Mouse (Mus musculus): ENCODE measurements around the gene Cd84. TPM values are rescaled to one million over a fixed set of nuclear protein-coding genes. Genes with fewer than 3 reads are reported as not detected.

Cd84 gene
- polyA plus RNA-seq, 1 experiment from 2014 or later: 0.66 TPM

DNA sequence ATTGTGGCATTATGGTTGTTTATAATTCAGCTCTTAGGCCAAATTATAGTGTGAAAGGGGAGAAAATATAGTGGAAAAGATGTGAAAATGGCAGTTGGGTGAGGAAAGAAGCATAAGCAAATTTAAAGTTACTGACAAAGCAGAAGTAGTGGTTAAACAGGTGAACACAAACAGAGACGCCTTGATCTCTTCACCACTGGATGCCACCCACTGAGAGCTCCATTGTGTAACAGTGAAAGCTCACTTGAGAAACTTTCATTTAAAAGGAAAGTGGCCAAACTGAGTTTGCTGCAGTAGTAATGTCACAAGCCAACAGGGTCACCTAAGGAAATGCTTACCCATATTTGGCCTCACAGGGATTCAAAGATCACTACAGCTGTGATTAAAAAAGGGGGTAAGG, 18.2 kb upstream of the Cd84 start:
- Histone ChIP-seq H3K36me3 (replicated peaks; ENCODE audit: control insufficient read depth, insufficient read depth, low read depth, low read length) (no peaks in the 10 kb centered on the region), H3K4me3 (ENCODE audit: low read depth, low read length) (no peak overlapping the region), H3K9me3 (replicated peaks; ENCODE audit: control insufficient read depth, low read length) (no peaks in the 10 kb centered on the region), H3K9ac (replicated peaks; ENCODE audit: low read length) (no peak overlapping the region), H3K4me2 (ENCODE audit: low read depth, low read length) (no peak overlapping the region), H3K27me3 (ENCODE audit: control insufficient read depth, insufficient read depth, low read length) (no peaks in the 10 kb centered on the region), H3K27ac (replicated peaks; ENCODE audit: low read depth, low read length) (no peak overlapping the region), H3K4me1 (ENCODE audit: control insufficient read depth, insufficient read depth, low read length) (no peaks in the 10 kb centered on the region)
- WGBS: 45% methylated on average over 1 of the region's 1 CpGs
- ATAC-seq (replicated peaks; ENCODE audit: insufficient number of reproducible peaks, low FRiP score, low TSS enrichment, low read depth) (no peak), DNase-seq (ENCODE audit: low spot score) (no peak)

DNA sequence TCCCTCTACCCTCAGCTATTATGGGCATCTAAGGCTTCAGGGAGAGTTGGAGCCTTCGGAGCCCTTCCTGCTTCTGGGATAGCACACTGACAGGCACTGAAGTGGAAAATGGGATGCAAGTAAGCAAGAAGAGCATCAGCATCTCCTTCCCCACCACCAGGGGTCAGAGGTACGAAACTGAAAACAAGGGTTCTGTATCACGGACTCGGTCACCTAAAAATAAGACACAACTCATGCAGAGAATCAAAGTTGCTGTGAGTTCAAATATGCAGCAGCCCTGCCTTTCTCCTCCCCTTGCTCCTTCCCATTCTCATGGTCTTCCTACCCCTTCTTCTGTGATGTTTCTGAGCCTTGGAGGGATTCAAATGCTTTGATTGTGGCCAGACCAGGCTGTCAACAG, 14.0 kb upstream of the Cd84 start:
- DNase-seq (ENCODE audit: low spot score) (peak; percentile 5), ATAC-seq (replicated peaks; ENCODE audit: insufficient number of reproducible peaks, low FRiP score, low TSS enrichment, low read depth) (no peak)
- Histone ChIP-seq H3K9ac (replicated peaks; ENCODE audit: low read length) (no peak overlapping the region), H3K9me3 (replicated peaks; ENCODE audit: control insufficient read depth, low read length) (no peaks in the 10 kb centered on the region), H3K27ac (replicated peaks; ENCODE audit: low read depth, low read length) (no peak overlapping the region), H3K4me3 (ENCODE audit: low read depth, low read length) (no peak overlapping the region), H3K27me3 (ENCODE audit: control insufficient read depth, insufficient read depth, low read length) (no peaks in the 10 kb centered on the region), H3K4me2 (ENCODE audit: low read depth, low read length) (no peak overlapping the region), H3K36me3 (replicated peaks; ENCODE audit: control insufficient read depth, insufficient read depth, low read depth, low read length) (no peaks in the 10 kb centered on the region), H3K4me1 (ENCODE audit: control insufficient read depth, insufficient read depth, low read length) (no peaks in the 10 kb centered on the region)
- 40% methylated on average over 4 of the region's 4 CpGs for WGBS

DNA sequence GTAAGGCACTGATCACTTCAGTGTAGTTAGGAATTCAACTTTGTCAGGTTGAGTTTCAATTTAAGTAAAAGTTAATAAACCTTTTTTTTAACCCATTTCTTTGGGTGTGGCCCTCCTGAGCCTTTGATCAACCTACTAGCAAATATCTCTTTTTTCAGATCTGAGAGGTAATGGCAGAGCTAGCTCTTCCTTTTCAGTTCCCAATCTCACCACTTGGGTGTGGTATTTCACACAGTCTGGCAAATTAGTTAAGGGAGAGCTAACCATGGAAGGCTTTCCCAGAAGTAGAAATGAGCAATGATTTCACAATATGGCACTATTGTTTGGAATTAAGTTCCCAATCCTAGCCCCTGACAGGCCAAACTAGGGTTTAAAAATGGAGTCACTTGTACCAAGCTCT, 13.3 kb upstream of the Cd84 start:
- no peak for ATAC-seq (replicated peaks; ENCODE audit: insufficient number of reproducible peaks, low FRiP score, low TSS enrichment, low read depth)
- Histone ChIP-seq H3K27ac (replicated peaks; ENCODE audit: low read depth, low read length) (no peak overlapping the region), H3K27me3 (ENCODE audit: control insufficient read depth, insufficient read depth, low read length) (no peaks in the 10 kb centered on the region), H3K4me1 (ENCODE audit: control insufficient read depth, insufficient read depth, low read length) (no peaks in the 10 kb centered on the region), H3K4me3 (ENCODE audit: low read depth, low read length) (no peak overlapping the region), H3K9ac (replicated peaks; ENCODE audit: low read length) (no peak overlapping the region), H3K4me2 (ENCODE audit: low read depth, low read length) (no peak overlapping the region), H3K36me3 (replicated peaks; ENCODE audit: control insufficient read depth, insufficient read depth, low read depth, low read length) (no peaks in the 10 kb centered on the region), H3K9me3 (replicated peaks; ENCODE audit: control insufficient read depth, low read length) (no peaks in the 10 kb centered on the region)
- peak; percentile 36 for DNase-seq (ENCODE audit: low spot score)

DNA sequence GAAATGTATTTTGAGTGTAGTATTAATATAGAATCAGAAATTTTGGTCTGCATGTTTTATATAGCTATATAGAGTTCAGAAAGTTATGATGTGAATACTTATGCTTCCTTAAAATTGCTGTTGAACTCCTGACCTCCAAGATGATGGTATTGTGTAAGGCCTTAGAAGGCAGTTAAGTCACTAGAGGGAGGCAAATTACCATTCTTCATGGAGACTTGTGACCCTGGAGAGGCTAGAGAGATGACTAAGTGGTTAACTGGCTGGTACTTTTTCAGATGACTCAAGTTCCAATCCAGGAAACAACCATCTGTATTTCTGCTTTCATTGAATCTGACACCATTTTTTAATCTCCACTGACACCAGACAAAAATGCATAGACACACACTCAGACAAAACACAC, 11.8 kb upstream of the Cd84 start:
- Histone ChIP-seq H3K4me1 (ENCODE audit: control insufficient read depth, insufficient read depth, low read length) (no peaks in the 10 kb centered on the region), H3K9ac (replicated peaks; ENCODE audit: low read length) (no peak overlapping the region), H3K27ac (replicated peaks; ENCODE audit: low read depth, low read length) (no peak overlapping the region), H3K27me3 (ENCODE audit: control insufficient read depth, insufficient read depth, low read length) (no peaks in the 10 kb centered on the region), H3K4me3 (ENCODE audit: low read depth, low read length) (no peak overlapping the region), H3K36me3 (replicated peaks; ENCODE audit: control insufficient read depth, insufficient read depth, low read depth, low read length) (no peaks in the 10 kb centered on the region), H3K4me2 (ENCODE audit: low read depth, low read length) (no peak overlapping the region), H3K9me3 (replicated peaks; ENCODE audit: control insufficient read depth, low read length) (no peaks in the 10 kb centered on the region)
- ATAC-seq (replicated peaks; ENCODE audit: insufficient number of reproducible peaks, low FRiP score, low TSS enrichment, low read depth) (no peak), DNase-seq (ENCODE audit: low spot score) (no peak)

DNA sequence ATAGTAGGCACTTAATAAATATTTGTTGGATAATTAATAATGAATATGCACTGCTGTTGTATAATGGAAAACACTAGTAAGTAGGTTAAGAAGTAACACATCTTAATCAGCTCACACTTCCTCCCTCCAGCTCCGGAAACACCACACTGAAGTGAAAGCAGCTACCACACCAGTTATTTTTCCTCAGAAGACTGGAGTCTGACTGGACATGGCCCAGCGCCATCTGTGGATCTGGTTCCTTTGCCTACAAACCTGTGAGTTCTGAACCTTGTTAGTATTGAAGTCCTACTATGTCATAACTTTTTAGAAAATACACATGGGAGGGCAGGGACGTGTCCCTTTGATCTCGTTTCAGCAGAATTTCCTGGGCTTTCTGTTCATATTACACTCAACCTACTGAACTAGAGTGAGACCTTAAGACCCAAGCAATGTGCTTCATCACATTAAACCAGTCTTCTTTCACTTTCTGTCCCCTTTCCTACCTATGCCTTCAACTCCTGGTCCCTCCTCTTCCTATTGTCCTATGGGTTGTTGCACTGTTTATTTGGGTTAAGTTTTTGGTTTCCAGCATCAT, 1.0 kb downstream of the Cd84 start:
- Histone ChIP-seq H3K27ac (replicated peaks; ENCODE audit: low read depth, low read length) (no peak overlapping the region), H3K27me3 (ENCODE audit: control insufficient read depth, insufficient read depth, low read length) (no peaks in the 10 kb centered on the region), H3K36me3 (replicated peaks; ENCODE audit: control insufficient read depth, insufficient read depth, low read depth, low read length) (no peaks in the 10 kb centered on the region), H3K4me1 (ENCODE audit: control insufficient read depth, insufficient read depth, low read length) (no peaks in the 10 kb centered on the region), H3K9ac (replicated peaks; ENCODE audit: low read length) (no peak overlapping the region), H3K4me3 (ENCODE audit: low read depth, low read length) (no peak overlapping the region), H3K9me3 (replicated peaks; ENCODE audit: control insufficient read depth, low read length) (no peaks in the 10 kb centered on the region), H3K4me2 (ENCODE audit: low read depth, low read length) (no peak overlapping the region)
- ATAC-seq (replicated peaks; ENCODE audit: insufficient number of reproducible peaks, low FRiP score, low TSS enrichment, low read depth) (no peak), DNase-seq (ENCODE audit: low spot score) (no peak)
- WGBS: 84% methylated on average over 4 of the region's 4 CpGs

DNA sequence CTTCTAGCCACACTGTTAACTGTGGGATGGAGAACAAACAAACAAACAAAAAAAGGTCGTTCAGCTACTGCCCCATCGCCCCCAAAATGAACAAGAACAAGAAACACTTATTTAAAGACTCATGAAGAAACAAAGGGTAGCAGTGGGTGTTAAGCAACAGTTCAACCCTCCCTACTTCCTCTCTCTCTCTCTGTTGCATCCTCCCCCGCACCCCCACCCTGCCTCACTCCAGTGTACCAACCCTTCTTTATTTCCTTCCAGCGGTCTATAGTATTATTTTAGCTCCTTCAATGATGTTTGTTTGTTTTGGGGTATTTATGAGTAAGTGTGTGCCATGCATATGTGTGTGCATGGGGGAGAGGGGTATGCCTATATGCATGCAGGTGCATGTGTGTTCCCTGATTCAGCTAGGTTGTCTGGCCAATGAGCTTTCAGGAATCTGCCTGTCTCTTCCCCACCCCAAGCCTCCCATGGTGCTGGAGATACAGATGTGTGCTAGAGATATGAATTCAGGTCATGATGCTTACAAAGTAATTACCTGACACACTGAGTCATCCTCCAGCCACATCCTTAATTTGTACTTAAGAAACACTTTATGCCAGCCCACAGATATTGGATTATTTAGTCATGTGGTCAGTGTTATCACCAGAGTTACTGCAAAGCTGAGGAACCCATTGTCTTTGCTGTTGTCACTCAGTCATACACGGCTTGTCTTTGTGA, 5.7 kb downstream of the Cd84 start:
- Histone ChIP-seq H3K4me1 (ENCODE audit: control insufficient read depth, insufficient read depth, low read length) (no peaks in the 10 kb centered on the region), H3K27ac (replicated peaks; ENCODE audit: low read depth, low read length) (no peak overlapping the region), H3K9ac (replicated peaks; ENCODE audit: low read length) (no peak overlapping the region), H3K9me3 (replicated peaks; ENCODE audit: control insufficient read depth, low read length) (no peaks in the 10 kb centered on the region), H3K4me3 (ENCODE audit: low read depth, low read length) (no peak overlapping the region), H3K27me3 (ENCODE audit: control insufficient read depth, insufficient read depth, low read length) (no peaks in the 10 kb centered on the region), H3K36me3 (replicated peaks; ENCODE audit: control insufficient read depth, insufficient read depth, low read depth, low read length) (no peaks in the 10 kb centered on the region), H3K4me2 (ENCODE audit: low read depth, low read length) (no peak overlapping the region)
- ATAC-seq (replicated peaks; ENCODE audit: insufficient number of reproducible peaks, low FRiP score, low TSS enrichment, low read depth) (no peak), DNase-seq (ENCODE audit: low spot score) (no peak)
- WGBS: 70% methylated on average over 5 of the region's 5 CpGs

DNA sequence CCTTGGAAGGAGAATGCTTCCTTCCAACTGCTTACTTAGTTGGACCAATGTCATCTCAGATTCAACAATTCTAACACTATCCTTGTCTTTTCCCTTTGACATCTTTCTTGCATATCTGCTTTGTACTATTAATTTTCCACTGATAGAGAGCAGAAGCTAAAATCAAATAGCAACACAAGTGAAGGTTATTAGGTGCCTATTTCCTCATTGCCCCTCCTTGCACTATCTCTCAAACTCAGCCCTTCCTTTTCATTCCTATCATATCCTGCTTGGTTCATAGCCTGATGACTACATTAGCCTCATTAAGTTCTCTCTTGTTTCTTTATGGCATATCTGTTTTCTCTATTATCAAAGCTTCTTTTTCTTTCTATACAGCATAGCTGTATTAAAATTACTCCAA, 8.7 kb downstream of the Cd84 start:
- Histone ChIP-seq H3K4me2 (ENCODE audit: low read depth, low read length) (no peak overlapping the region), H3K27ac (replicated peaks; ENCODE audit: low read depth, low read length) (no peak overlapping the region), H3K4me1 (ENCODE audit: control insufficient read depth, insufficient read depth, low read length) (no peaks in the 10 kb centered on the region), H3K27me3 (ENCODE audit: control insufficient read depth, insufficient read depth, low read length) (no peaks in the 10 kb centered on the region), H3K9me3 (replicated peaks; ENCODE audit: control insufficient read depth, low read length) (no peaks in the 10 kb centered on the region), H3K9ac (replicated peaks; ENCODE audit: low read length) (no peak overlapping the region), H3K4me3 (ENCODE audit: low read depth, low read length) (no peak overlapping the region), H3K36me3 (replicated peaks; ENCODE audit: control insufficient read depth, insufficient read depth, low read depth, low read length) (no peaks in the 10 kb centered on the region)
- no peak for DNase-seq (ENCODE audit: low spot score)
- no peak for ATAC-seq (replicated peaks; ENCODE audit: insufficient number of reproducible peaks, low FRiP score, low TSS enrichment, low read depth)

DNA sequence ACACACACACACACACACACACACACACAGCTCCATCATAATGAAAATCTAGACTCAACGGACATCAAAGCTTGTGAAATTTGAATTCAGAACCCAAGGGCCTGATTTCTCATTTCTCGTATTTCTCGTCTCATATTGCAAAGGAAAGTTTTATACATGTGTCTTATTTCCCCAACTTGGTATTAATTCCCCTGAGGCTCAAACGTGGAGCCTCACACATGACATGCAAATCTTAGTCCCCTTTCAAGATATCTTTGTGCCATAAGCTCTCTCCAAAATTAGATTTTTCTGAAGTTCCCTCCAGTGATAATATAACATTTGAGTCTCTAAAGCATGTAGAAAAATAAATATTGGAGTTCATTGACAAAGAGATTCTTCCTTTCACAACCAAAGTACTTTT, 9.3 kb downstream of the Cd84 start:
- no peaks in the 10 kb centered on the region for H3K9me3 ChIP-seq (replicated peaks; ENCODE audit: control insufficient read depth, low read length)
- H3K27me3 ChIP-seq (ENCODE audit: control insufficient read depth, insufficient read depth, low read length): no peaks in the 10 kb centered on the region
- H3K4me1 ChIP-seq (ENCODE audit: control insufficient read depth, insufficient read depth, low read length): no peaks in the 10 kb centered on the region
- H3K36me3 ChIP-seq (replicated peaks; ENCODE audit: control insufficient read depth, insufficient read depth, low read depth, low read length): no peaks in the 10 kb centered on the region
- no peak for DNase-seq (ENCODE audit: low spot score)
- ATAC-seq (replicated peaks; ENCODE audit: insufficient number of reproducible peaks, low FRiP score, low TSS enrichment, low read depth): no peak
- no peak overlapping the region for H3K4me3 ChIP-seq (ENCODE audit: low read depth, low read length)
- 80% methylated on average over 4 of the region's 4 CpGs for WGBS
- H3K9ac ChIP-seq (replicated peaks; ENCODE audit: low read length): no peak overlapping the region
- no peak overlapping the region for H3K27ac ChIP-seq (replicated peaks; ENCODE audit: low read depth, low read length)
- no peak overlapping the region for H3K4me2 ChIP-seq (ENCODE audit: low read depth, low read length)

All from embryonic facial prominence, embryonic 11.5 days (tissue).